Mouse (Mus musculus) layer of hippocampus, postnatal 36 days (tissue): ENCODE results near the gene Mia2. TPM values are rescaled to one million over a fixed set of nuclear protein-coding genes. Genes with fewer than 3 reads are reported as not detected.

Source experiments
- DNase-seq, 2 experiments: peaks; one replicate each; pipeline ENCODE4 v3.0.0; 2022
- total RNA-seq, 2 experiments: library from RNA; stranded (reverse); gene quantifications; 2 replicates each; pipeline ENCODE4 v1.2.3; 2021

The Mia2 gene
- total RNA-seq, 2 experiments from 2014 or later, result 45.1 to 55.6 TPM

- no peak for DNase-seq
Measured at GRCm38 (mm10) chr12:59105914-59106313, 10.3 kb downstream of the Mia2 start.

- no peak for DNase-seq
Measured at GRCm38 (mm10) chr12:59106491-59106890, 10.9 kb downstream of the Mia2 start.

- DNase-seq, result no peak
Measured at GRCm38 (mm10) chr12:59107926-59108325, 12.3 kb downstream of the Mia2 start.

- DNase-seq, result no peak
Measured at GRCm38 (mm10) chr12:59117184-59117583, 21.6 kb downstream of the Mia2 start.

GRCm38 (mm10) chr12:59125426-59125825, 29.8 kb downstream of the Mia2 start:
- no peak for DNase-seq

GRCm38 (mm10) chr12:59128501-59128900, 32.9 kb downstream of the Mia2 start:
- no peak for DNase-seq

- DNase-seq, result no peak
Measured at GRCm38 (mm10) chr12:59129038-59129437, 33.4 kb downstream of the Mia2 start.

- DNase-seq, result peak; percentile 7 to 23
Measured at GRCm38 (mm10) chr12:59129592-59129991, 34.0 kb downstream of the Mia2 start.

- no peak for DNase-seq
Measured at GRCm38 (mm10) chr12:59130249-59130648, 34.6 kb downstream of the Mia2 start.

- DNase-seq, result peak; percentile 95 to 96
Measured at GRCm38 (mm10) chr12:59130651-59131577, 35.3 kb downstream of the Mia2 start.

- no peak for DNase-seq
Measured at GRCm38 (mm10) chr12:59131578-59131946, 36.0 kb downstream of the Mia2 start.

- no peak for DNase-seq
Measured at GRCm38 (mm10) chr12:59132462-59132861, 36.9 kb downstream of the Mia2 start.

GRCm38 (mm10) chr12:59132940-59133339, 37.3 kb downstream of the Mia2 start:
- DNase-seq, result no peak

GRCm38 (mm10) chr12:59133437-59133999, 37.9 kb downstream of the Mia2 start:
- DNase-seq, result no peak

- no peak for DNase-seq
Measured at GRCm38 (mm10) chr12:59135096-59135495, 39.5 kb downstream of the Mia2 start.

GRCm38 (mm10) chr12:59135533-59136300, 40.1 kb downstream of the Mia2 start:
- no peak for DNase-seq

- DNase-seq, result no peak
Measured at GRCm38 (mm10) chr12:59137031-59137430, 41.4 kb downstream of the Mia2 start.

GRCm38 (mm10) chr12:59139372-59139771, 43.8 kb downstream of the Mia2 start:
- no peak for DNase-seq

GRCm38 (mm10) chr12:59145130-59145529, 49.5 kb downstream of the Mia2 start:
- no peak for DNase-seq

- no peak for DNase-seq
Measured at GRCm38 (mm10) chr12:59149691-59150090, 54.1 kb downstream of the Mia2 start.

- DNase-seq, result no peak
Measured at GRCm38 (mm10) chr12:59161091-59161490, 65.5 kb downstream of the Mia2 start.

GRCm38 (mm10) chr12:59162797-59163196, 67.2 kb downstream of the Mia2 start:
- DNase-seq, result no peak

- no peak for DNase-seq
Measured at GRCm38 (mm10) chr12:59164522-59164921, 68.9 kb downstream of the Mia2 start.
